Mouse (Mus musculus): ENCODE data around the gene Prkaa1. TPM values are rescaled to one million over a fixed set of nuclear protein-coding genes. Genes with fewer than 3 reads are reported as not detected.

The Prkaa1 gene
- 10 to 100 TPM; 13.5 to 13.8 TPM for total RNA-seq (2021)
- long read RNA-seq, experiment 1, full-length matches to known transcripts = 6 of 7 reads
- long read RNA-seq, experiment 1, partial matches to known transcripts = 0 of 7 reads
- long read RNA-seq, experiment 1, other reads (novel, unspliced or antisense) = 1 of 7 reads
- long read RNA-seq, experiment 2, full-length matches to known transcripts = 14 of 18 reads
- long read RNA-seq, experiment 2, partial matches to known transcripts = 0 of 18 reads
- long read RNA-seq, experiment 2, other reads (novel, unspliced or antisense) = 4 of 18 reads

DNA sequence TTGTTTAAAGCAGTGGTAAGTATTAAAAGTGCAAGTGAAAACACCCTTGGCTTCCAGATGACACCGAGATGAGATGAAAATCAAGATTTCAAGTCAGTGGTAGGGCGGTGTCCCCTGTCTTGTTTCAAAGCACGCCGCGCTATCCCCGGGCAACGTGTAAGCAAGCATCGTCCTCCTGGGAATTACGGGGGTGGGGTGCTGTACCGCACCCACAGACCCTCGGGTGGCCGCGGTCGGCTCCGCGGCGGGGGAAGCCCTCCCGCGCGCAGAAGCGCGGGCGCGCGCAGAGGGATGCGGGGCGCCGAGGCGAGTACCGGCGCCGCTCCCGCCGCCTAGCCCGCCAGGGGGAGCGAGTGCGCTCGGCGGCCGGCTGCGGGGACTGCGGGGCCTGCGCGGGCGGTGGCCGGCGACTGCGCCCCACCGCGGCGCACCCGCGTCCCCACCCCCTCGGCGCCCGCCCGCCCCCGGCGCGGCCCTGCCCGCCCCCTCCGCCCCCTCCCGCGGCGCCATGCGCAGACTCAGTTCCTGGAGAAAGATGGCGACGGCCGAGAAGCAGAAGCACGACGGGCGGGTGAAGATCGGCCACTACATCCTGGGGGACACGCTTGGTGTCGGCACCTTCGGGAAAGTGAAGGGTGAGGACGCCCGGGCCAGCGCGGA, at the start of gene Prkaa1:
Prkaa1 (plus strand) TSS at position 501 of the 660 bp plus-strand sequence.
- intact Hi-C loops (cut with DNase I; ENCODE audit: low total_unique reads) = no loop called here
- peak; percentile 82 for DNase-seq

GRCm38 (mm10) chr15:5095534-5096301, 47.9 kb upstream of the Prkaa1 start:
- intact Hi-C loops (cut with DNase I; ENCODE audit: low total_unique reads) = no loop called here
- DNase-seq = no peak

DNA sequence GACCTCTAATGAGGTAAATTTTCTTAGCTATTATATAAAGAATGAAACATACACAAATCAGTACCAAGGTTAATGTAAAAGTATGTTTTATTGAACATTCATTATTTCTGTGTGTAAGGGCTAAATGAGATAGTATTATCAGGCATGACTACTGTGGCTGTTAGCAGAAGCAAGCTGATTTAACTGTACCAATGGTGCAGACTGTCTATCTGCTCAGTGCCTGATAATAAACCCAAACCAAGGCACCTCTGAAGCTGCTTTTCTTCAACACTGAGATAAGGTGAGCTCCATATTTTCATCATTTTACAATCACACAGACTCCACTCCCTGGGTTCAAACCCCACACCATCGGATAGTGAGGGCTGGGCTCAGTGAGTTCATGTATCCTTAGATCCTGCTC, 46.3 kb upstream of the Prkaa1 start:
- intact Hi-C loops (cut with DNase I; ENCODE audit: low total_unique reads) = no loop called here
- DNase-seq = no peak

DNA sequence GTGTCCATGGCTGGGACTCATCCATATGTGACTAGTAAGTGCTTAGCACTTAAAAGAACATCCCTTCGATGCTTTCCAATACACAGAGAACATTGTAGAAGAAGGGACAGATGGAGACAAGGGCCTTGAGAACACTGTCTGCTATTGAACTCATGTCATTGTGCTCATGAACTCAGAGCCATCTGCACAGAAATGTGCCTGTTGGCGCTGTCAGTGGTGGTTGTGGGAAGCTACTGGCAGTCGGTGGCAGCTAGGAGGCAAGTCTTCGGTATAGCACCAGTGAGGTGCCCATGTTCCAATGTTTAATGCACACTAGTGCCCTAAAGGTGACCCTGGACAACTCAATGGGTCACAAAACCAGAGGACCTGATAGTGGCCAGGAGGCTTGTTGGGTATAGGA, 41.3 kb upstream of the Prkaa1 start:
- no peak for DNase-seq
- intact Hi-C loops (cut with DNase I; ENCODE audit: low total_unique reads) = no loop called here

- no peak for DNase-seq
- intact Hi-C loops (cut with DNase I; ENCODE audit: low total_unique reads) = no loop called here
These were observed 37.8 kb upstream of the Prkaa1 start for GRCm38 (mm10) chr15:5105891-5106290.

GRCm38 (mm10) chr15:5106293-5106692, 37.4 kb upstream of the Prkaa1 start:
- no peak for DNase-seq
- intact Hi-C loops (cut with DNase I; ENCODE audit: low total_unique reads) = no loop called here

DNA sequence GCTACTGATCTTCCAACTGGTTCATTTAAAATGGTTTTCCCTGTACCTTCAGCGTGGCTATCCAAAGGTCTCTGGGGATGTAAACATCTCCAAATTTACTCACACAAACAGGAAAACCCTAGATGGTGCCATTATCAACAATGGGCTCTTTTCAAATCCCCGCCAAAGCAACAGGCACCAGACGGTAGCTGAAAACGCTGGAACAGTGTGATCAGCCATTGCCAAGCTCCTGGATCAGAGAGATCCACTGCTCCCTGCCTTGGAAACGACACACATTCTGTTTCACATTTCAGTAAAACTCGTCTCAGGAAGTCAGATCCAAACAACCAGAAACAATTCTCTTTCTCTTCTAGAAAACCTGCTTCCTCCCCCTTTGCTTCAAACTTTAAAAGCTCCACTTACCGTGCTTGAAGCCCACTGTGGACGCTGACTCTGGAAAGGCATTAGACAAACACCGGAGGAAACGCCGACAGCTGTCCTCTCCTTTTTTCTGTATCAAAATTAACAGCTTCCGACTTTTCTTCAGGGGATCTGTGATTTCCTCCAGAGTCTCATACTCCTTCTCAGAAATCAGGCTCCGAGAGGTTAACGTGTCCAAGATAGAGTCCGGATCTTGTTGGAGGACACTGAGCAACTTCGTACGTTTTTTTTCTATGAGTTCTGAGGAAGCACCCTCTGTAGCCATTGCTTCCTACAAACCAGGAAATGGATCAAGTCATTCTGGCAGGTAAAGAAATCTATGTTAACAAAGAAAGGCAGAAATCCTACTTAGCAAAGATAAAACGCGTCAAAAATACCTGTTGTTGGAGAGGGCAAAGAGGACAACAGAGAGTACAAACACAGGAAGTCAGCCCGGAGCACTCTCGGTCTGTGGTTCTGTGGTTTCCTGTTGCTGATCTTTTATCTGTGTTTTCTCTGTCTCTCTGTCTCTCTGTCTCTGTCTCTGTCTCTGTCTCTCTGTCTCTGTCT, 35.7 kb upstream of the Prkaa1 start, which contains the start of gene Card6:
Card6 (minus strand) TSS at position 854 of the 969 bp plus-strand sequence.
- no peak for DNase-seq
- intact Hi-C loops (cut with DNase I; ENCODE audit: low total_unique reads) = no loop called here

DNA sequence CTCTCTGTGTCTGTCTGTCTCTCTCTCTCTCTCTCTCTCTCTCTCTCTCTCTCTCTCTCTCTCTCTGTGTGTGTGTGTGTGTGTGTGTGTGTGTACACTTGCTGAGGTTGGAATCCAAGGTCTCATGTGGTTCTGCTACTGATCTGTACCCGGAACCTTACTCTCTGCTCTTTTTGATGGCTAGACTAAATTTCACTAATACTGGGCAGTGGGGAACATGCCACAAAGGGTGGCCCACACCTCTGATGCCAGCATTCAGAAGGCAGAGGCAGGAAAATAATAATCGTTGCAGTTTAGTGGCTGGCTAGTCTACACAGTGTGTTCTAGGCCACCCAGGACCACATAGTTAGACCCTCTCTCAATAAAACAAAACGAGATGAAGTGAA, 35.0 kb upstream of the Prkaa1 start:
- no peak for DNase-seq
- intact Hi-C loops (cut with DNase I; ENCODE audit: low total_unique reads) = no loop called here

- no peak for DNase-seq
- intact Hi-C loops (cut with DNase I; ENCODE audit: low total_unique reads) = loop anchor here (10.0 kb wide), 1 partner anchor 72 kb away; the partner anchor contains the start of gene Ttc33
These were observed 31.0 kb upstream of the Prkaa1 start for GRCm38 (mm10) chr15:5112651-5113050.

- no peak for DNase-seq
- intact Hi-C loops (cut with DNase I; ENCODE audit: low total_unique reads) = loop anchor here (10.0 kb wide), 1 partner anchor 70 kb away; the partner anchor contains the start of gene Ttc33
These were observed 28.5 kb upstream of the Prkaa1 start for GRCm38 (mm10) chr15:5115173-5115572.

GRCm38 (mm10) chr15:5116270-5117030, 27.2 kb upstream of the Prkaa1 start, which contains the start of gene Rpl37:
Rpl37 (plus strand) TSS chr15:5116645.
- peak; percentile 99 for DNase-seq
- intact Hi-C loops (cut with DNase I; ENCODE audit: low total_unique reads) = loop anchor here (10.0 kb wide), 1 partner anchor 68 kb away; the partner anchor contains the start of gene Ttc33

GRCm38 (mm10) chr15:5117031-5117601, 26.5 kb upstream of the Prkaa1 start:
- DNase-seq = no peak
- intact Hi-C loops (cut with DNase I; ENCODE audit: low total_unique reads) = loop anchor here (10.0 kb wide), 1 partner anchor 68 kb away; the partner anchor contains the start of gene Ttc33

DNA sequence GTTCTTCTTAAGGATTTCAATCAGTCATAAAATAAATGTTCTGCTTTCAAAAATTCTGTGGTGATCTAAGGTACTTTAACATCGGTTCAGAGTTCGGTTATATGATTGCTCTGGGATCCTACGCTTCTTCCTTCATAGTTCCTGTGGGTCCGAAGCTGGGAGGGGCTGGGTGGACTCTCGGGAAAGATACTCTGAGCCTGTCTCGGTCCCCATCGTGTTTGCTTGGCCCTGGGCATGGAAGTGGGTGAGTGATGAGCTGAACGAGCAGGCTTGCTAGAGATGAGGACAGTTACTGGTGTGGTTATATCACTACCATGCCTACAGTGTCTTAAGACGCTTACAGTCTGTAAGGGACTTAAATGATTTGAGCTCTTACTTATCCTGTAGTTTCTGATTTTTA, 25.0 kb upstream of the Prkaa1 start:
- DNase-seq = no peak
- intact Hi-C loops (cut with DNase I; ENCODE audit: low total_unique reads) = loop anchor here (10.0 kb wide), 1 partner anchor 66 kb away; the partner anchor contains the start of gene Ttc33

DNA sequence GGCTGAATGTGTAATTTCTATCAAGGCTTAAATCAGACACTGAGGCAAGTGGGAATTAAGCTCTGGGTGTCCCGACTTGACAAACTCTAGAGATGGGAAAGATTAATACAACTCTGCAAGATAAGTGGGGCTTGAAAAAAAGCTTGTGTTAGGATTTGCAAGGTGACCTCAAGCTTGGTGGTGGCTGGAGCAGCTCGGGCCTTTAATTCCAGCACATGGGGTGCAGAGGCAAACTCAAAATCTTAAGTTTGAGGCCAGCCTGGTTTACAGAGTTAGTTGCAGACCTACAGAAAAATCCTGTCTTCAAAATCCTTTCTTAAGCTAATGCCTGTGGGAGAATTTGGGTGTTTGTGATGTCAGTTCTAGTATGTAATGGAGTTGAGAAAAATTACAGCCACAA, 24.5 kb upstream of the Prkaa1 start:
- intact Hi-C loops (cut with DNase I; ENCODE audit: low total_unique reads) = loop anchor here (10.0 kb wide), 1 partner anchor 66 kb away; the partner anchor contains the start of gene Ttc33
- DNase-seq = no peak

DNA sequence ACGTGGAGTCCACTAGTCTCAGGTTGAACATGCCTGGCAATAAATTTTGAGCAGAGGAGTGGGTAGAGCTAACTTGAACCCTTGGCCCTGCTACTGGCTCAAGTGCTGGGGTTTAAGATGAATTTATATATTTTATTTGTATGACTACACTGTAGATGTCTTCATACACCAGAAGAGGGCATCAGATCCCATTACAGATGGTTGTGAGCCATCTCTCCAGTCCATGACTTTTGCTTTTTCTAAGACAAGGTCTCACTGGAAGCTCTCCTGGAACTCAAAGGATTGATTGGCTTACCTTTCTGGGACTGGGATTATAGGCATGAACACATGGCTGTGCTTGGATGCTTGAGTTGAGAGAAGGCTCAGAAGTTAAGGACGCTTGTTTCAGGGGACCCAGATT, 24.0 kb upstream of the Prkaa1 start:
- intact Hi-C loops (cut with DNase I; ENCODE audit: low total_unique reads) = loop anchor here (10.0 kb wide), 1 partner anchor 65 kb away; the partner anchor contains the start of gene Ttc33
- no peak for DNase-seq

GRCm38 (mm10) chr15:5121535-5122313, 21.9 kb upstream of the Prkaa1 start:
- intact Hi-C loops (cut with DNase I; ENCODE audit: low total_unique reads) = no loop called here
- no peak for DNase-seq

- no peak for DNase-seq
These were observed 17.2 kb upstream of the Prkaa1 start for GRCm38 (mm10) chr15:5126456-5126855.

More at GRCm38 (mm10) chr15:5126456-5126855, 17.2 kb upstream of the Prkaa1 start:
- intact Hi-C loops (cut with DNase I; ENCODE audit: low total_unique reads) = no loop called here

Data from gastrocnemius, postnatal 14 days (tissue).